Mouse (Mus musculus) intestine, postnatal 0 days (tissue): ENCODE data around the gene Sptbn4. TPM values are rescaled to one million over a fixed set of nuclear protein-coding genes. Genes with fewer than 3 reads are reported as not detected.

Experiments used
- ATAC-seq: fragments of 200-750 bp; cut with Nextera tagmentation; 2 replicates; pipeline ENCODE4 v1.8.0; 2017; ENCODE audit warnings: mild to moderate bottlenecking, moderate TSS enrichment, moderate library complexity
- H3K27ac ChIP-seq: fragments of 300-500 bp; sonication (generic); 2 replicates; pipeline ENCODE4 v1.5.1; 2014; ENCODE audit warnings: mild to moderate bottlenecking, low read depth, low read length, moderate library complexity
- H3K27me3 ChIP-seq: fragments of 300-500 bp; sonication (generic); replicated peaks from 2 replicates; pipeline ENCODE4 v1.6.1; 2014; ENCODE audit warnings: low read length, mixed read lengths; ENCODE audit not compliant: control insufficient read depth, insufficient read depth
- H3K36me3 ChIP-seq: fragments of 300-500 bp; sonication (generic); 2 replicates; pipeline ENCODE4 v1.6.1; 2014; ENCODE audit warnings: mild to moderate bottlenecking, moderate library complexity; ENCODE audit not compliant: control insufficient read depth, insufficient read depth
- H3K4me1 ChIP-seq: fragments of 300-500 bp; sonication (generic); replicated peaks from 2 replicates; pipeline ENCODE4 v1.6.1; 2014; ENCODE audit warnings: antibody characterized with exemption, low read length, mixed read lengths; ENCODE audit not compliant: control insufficient read depth, insufficient read depth
- H3K4me2 ChIP-seq: fragments of 300-500 bp; sonication (generic); replicated peaks from 2 replicates; pipeline ENCODE4 v1.6.1; 2014; ENCODE audit warnings: low read depth, mild to moderate bottlenecking, moderate library complexity
- H3K4me3 ChIP-seq: fragments of 300-500 bp; sonication (generic); 2 replicates; pipeline ENCODE4 v1.5.1; 2014; ENCODE audit warnings: low read depth, low read length
- H3K9ac ChIP-seq: fragments of 300-500 bp; sonication (generic); 2 replicates; pipeline ENCODE4 v1.6.1; 2014; ENCODE audit warnings: mild to moderate bottlenecking, low read depth, low read length
- H3K9me3 ChIP-seq: fragments of 300-500 bp; sonication (generic); 2 replicates; pipeline ENCODE4 v1.6.1; 2016; ENCODE audit warnings: mixed run types; ENCODE audit not compliant: control insufficient read depth
- CTCF ChIP-seq: sonication (generic); IDR thresholded peaks from 2 replicates; pipeline ENCODE4 v1.5.1; 2016; ENCODE audit warnings: low read depth, mild to moderate bottlenecking, control low read depth, antibody characterized with exemption, moderate library complexity
- WGBS: fragments of 180-500 bp; shearing (Covaris S2); extraction: QIAGEN DNeasy Blood & Tissue Kit; methylation state at CpG from one replicate; pipeline ENCODE4 v1.1.7; 2014; 5-methylcytosine and 5-hydroxymethylcytosine counted together
- polyA plus RNA-seq: library from polyadenylated mRNA; unstranded; fragments of >200 nt; fragmentation: Nextera tagmentation; extraction: Ambion mirVana; gene quantifications from 2 replicates; pipeline ENCODE4 v1.2.1, GENCODE M21; 2015

Sptbn4 gene
- polyA plus RNA-seq, 1 experiment from 2014 or later: 0.17 TPM

DNA sequence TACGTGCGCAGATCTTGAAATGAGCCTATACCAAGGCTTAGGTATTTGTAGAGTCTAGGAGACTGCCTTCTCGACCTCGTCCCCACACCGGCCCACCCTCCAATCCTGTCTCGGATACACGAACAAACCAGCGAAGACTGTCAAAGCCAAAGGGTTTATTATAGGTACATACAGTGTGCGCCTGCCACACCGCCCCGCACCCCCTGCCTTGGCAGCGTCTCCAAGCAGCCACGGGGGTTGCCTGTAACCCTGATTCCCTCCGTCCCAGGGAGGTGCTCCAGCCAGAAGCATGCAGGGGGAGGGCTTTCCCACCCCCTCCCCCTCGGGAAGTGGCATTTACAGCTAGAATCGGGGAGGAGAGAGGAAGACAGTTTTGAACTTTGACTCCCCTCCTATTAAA, 91.2 kb downstream of the Sptbn4 start:
- H3K4me3 ChIP-seq: peak overlapping the region; percentile 71
- H3K36me3 ChIP-seq: peaks cover 12% of the 10 kb centered on the region; the same call in 1 of the 2 replicates
- H3K4me2 ChIP-seq: peak overlapping the region; percentile 94
- H3K27ac ChIP-seq: peak overlapping the region; percentile 81
- 2% methylated on average over 16 of the region's 16 CpGs for WGBS
- H3K9me3 ChIP-seq: no peaks in the 10 kb centered on the region
- TF ChIP-seq CTCF: no peak
- peaks cover 7% of the 10 kb centered on the region for H3K4me1 ChIP-seq
- ATAC-seq: peak; percentile 35
- peak overlapping the region; percentile 54; the same call in 1 of the 2 replicates for H3K9ac ChIP-seq
- H3K27me3 ChIP-seq: no peaks in the 10 kb centered on the region

- TF ChIP-seq CTCF: no peak
- Histone ChIP-seq H3K9me3 (no peaks in the 10 kb centered on the region), H3K4me3 (peak within 1 kb of the TSS; percentile 71), H3K27me3 (no peaks in the 10 kb centered on the region), H3K36me3 (peaks cover 14% of the 10 kb centered on the region; the same call in 1 of the 2 replicates), H3K4me2 (peak within 1 kb of the TSS; percentile 94), H3K4me1 (peaks cover 7% of the 10 kb centered on the region; the same call in 1 of the 2 replicates), H3K27ac (peak within 1 kb of the TSS; percentile 81), H3K9ac (peak within 1 kb of the TSS; percentile 54)
- peak; percentile 91 for ATAC-seq
- WGBS: under 1% methylated on average over 34 of the region's 34 CpGs
These were observed 91.7 kb downstream of the Sptbn4 start, which contains the start of gene Shkbp1 for GRCm38 (mm10) chr7:27355745-27356240. Gene Shkbp1 (minus strand): TSS chr7:27356019.

DNA sequence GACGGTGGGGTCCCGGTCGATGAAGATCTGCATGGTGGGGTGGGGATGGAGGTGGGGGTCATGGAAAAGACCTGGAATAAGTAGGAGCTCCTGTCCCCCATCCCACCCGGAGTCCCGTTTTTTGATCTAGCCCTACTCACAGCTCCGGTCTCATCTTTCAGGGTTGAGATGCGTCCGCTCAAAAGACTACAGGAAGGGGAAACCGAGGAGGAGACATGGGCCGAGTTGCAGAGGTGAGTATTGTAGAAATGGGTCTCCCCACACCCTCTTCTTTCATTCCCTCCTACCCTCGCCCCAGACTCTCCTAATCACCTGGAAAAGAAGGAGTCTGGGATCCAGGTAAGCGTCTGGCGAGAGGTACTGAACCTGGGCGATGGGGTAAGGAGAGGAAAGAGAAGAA, 92.2 kb downstream of the Sptbn4 start:
- Histone ChIP-seq H3K27ac (peak overlapping the region; percentile 46; the same call in 1 of the 2 replicates), H3K9ac (peak overlapping the region; percentile 54), H3K4me3 (peak overlapping the region; percentile 71), H3K4me2 (peak overlapping the region; percentile 94), H3K27me3 (no peaks in the 10 kb centered on the region), H3K36me3 (peaks cover 19% of the 10 kb centered on the region; the same call in 1 of the 2 replicates), H3K4me1 (peaks cover 7% of the 10 kb centered on the region; the same call in 1 of the 2 replicates), H3K9me3 (no peaks in the 10 kb centered on the region)
- no peak for ATAC-seq
- WGBS: 10% methylated on average over 14 of the region's 14 CpGs
- no peak for TF ChIP-seq CTCF

DNA sequence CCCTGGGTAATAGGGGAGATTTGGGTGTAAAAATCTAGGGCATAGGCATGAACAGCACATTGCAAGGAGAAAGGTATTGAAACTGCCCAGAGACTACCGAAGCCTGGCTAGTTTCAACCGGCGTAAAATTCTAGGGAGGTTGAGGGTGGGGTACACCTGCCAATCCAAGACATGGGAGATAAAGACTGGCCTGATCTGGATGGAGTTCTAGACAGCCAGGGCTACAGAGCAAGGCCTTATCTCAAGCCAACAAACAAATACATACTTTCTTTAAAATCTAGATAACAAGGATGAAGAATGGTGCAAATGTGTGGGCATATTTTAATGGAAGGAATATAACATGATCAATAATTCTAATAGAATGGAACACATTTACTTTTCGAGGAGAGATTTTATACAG, 92.7 kb downstream of the Sptbn4 start:
- H3K9me3 ChIP-seq: no peaks in the 10 kb centered on the region
- peaks cover 7% of the 10 kb centered on the region; the same call in 1 of the 2 replicates for H3K4me1 ChIP-seq
- ATAC-seq: no peak
- WGBS: 59% methylated on average over 4 of the region's 4 CpGs
- peak overlapping the region; percentile 94 for H3K4me2 ChIP-seq
- H3K4me3 ChIP-seq: no peak overlapping the region; the same call in 1 of the 2 replicates
- H3K9ac ChIP-seq: no peak overlapping the region
- H3K36me3 ChIP-seq: peaks cover 19% of the 10 kb centered on the region; the same call in 1 of the 2 replicates
- H3K27me3 ChIP-seq: no peaks in the 10 kb centered on the region
- no peak overlapping the region for H3K27ac ChIP-seq
- TF ChIP-seq CTCF: no peak

DNA sequence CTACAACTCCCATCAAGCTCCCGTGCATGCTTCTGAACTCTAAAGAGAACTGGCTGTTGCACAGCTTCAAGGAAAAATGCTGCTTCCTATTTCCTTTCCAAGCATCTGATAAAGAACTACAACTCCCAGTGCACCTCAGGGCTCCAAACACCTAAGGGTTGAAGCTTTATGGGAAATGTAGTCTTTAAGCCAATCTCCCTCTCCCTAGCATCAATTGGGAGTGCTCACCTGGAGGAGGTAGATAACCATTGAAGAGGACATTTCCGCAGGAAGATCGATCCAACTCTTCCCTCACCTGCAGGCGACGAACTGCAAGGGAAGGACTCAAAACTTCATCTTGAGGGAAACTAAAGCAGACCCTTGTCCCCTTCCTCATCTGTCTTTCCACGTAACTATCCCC, 93.3 kb downstream of the Sptbn4 start:
- Histone ChIP-seq H3K4me1 (peaks cover 7% of the 10 kb centered on the region; the same call in 1 of the 2 replicates), H3K27me3 (no peaks in the 10 kb centered on the region), H3K9me3 (no peaks in the 10 kb centered on the region), H3K36me3 (peaks cover 19% of the 10 kb centered on the region; the same call in 1 of the 2 replicates), H3K4me3 (no peak overlapping the region), H3K4me2 (peak overlapping the region; percentile 94), H3K27ac (no peak overlapping the region), H3K9ac (no peak overlapping the region)
- no peak for TF ChIP-seq CTCF
- WGBS: 30% methylated on average over 6 of the region's 6 CpGs
- ATAC-seq: peak; percentile 29; the same call in 1 of the 2 replicates

- no peaks in the 10 kb centered on the region for H3K9me3 ChIP-seq
- no peaks in the 10 kb centered on the region for H3K4me1 ChIP-seq
- no peak overlapping the region for H3K4me3 ChIP-seq
- H3K27ac ChIP-seq: no peak overlapping the region
- H3K27me3 ChIP-seq: no peaks in the 10 kb centered on the region
- no peak for ATAC-seq
- no peak for TF ChIP-seq CTCF
- H3K36me3 ChIP-seq: peaks cover 47% of the 10 kb centered on the region
- 35% methylated on average over 6 of the region's 6 CpGs for WGBS
- no peak overlapping the region for H3K4me2 ChIP-seq
- H3K9ac ChIP-seq: no peak overlapping the region
These were observed 102.0 kb downstream of the Sptbn4 start for GRCm38 (mm10) chr7:27345444-27345843.
